Mouse (Mus musculus): ENCODE data around the gene Sla2. TPM values are rescaled to one million over a fixed set of nuclear protein-coding genes. Genes with fewer than 3 reads are reported as not detected.
A peak's percentile ranks its signal among the peaks of the same experiment; 100 is the strongest.
"Not testable (repeated sequence)": the region's sequence is repeated elsewhere in the genome, so short reads cannot be mapped to it uniquely, and the experiment has no call there.

Gene Sla2
- 0.10 and 0.57 TPM in 2 replicates for total RNA-seq (2015)
- total RNA-seq (2017), result 0.37 and 0.92 TPM in 2 replicates

DNA sequence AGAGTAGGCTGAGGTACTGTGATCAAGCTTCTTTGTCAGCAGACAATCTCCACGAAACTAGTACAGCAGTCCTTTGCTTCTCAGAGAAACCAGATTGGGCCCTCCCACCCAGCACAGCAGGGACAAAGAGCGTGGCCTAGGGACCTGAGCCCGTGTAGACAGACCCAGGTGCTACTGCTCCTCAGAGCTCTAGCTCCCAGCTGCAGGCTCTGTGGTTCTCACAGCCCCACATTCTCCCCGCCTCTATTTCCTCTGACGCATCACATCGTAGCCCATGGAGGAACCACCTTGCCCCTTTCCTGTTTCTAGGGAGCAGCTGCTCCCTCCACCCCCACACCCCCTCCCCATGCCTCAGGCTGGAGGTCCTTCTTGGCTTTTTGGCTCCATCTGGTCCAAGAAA, at the start of gene Sla2:
Gene Sla2 (minus strand): TSS at position 176 of the 400 bp plus-strand sequence.
- ATAC-seq (replicated peaks; ENCODE audit: poor library complexity), result peak; percentile 67

DNA sequence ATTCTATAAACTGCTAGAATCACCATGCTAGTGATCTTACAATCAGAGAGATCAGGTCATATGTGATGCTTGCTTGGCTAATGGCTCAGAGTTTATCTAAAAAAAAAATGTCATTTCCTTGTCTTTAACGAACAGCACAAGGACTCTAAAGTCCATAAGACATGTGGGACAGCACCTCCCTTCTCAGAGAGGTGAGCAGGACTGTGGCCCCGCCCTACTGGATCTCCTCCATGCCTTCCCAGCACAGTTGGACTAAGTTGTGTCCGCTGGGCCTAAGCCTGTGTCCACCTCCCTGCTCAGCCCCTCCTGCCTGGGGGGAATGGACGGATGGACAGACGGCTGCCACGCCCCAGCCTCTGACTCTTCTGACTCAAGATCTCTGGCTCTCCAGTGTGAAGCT, 48.0 kb upstream of the Sla2 start:
- ATAC-seq (replicated peaks; ENCODE audit: poor library complexity), result no peak

DNA sequence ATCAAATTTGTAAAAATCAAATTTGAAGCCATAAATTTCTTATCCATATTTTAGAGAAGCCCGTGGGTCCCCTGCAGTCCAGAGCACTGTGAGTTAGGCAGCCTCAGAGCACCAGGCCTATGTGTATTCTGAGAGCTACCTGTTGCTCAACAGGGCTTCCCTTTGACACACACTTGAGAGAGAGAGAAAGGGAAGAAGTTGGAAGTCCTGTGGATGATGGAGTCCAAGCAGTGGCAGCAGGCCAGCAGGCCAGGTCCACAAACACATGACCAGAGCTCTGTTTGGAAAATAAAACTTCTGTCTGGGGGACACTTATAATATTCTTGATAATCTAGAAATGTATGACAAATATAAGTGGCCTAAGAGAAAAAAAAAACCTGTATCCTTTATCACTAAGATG, 46.4 kb upstream of the Sla2 start:
- ATAC-seq (replicated peaks; ENCODE audit: poor library complexity), result no peak

DNA sequence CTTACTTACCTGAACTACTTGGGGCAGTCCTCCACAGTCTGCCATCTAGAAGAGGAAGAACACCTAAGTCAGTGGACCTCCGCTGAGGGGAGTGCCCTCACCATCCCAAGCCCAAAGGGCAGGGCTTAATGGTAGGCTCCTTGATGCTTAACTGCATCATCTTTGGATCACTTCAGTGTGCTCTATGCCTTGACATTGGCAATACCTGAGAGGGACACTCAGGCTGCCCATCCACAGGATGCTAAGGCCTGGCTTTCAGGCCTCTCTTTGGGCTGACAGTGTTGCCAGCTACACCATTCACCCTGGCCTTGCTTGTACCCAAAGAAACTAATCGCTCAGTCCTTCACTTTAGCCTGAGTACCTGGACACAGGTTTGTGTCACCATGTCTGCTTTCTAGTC, 44.4 kb upstream of the Sla2 start:
- ATAC-seq (replicated peaks; ENCODE audit: poor library complexity), result no peak

DNA sequence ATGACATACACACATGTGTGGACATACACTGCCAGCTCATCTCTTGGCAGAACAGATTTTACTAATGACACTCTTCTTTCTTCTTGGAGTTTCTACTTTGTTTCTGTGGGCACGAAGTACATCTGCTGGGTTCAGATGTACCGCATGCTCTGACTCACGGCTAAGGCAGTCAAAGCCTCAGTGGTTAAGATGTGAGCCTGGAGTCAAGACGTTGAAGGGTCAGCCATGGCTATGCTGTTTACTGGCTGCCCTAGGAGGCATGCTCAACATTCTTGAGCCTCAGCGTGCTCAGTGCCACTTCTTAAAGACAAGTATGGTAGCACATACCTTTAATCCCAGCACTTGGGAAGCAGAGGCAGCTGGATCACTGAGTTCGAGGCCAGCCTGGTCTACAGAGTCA, 43.6 kb upstream of the Sla2 start:
- ATAC-seq (replicated peaks; ENCODE audit: poor library complexity), result no peak

DNA sequence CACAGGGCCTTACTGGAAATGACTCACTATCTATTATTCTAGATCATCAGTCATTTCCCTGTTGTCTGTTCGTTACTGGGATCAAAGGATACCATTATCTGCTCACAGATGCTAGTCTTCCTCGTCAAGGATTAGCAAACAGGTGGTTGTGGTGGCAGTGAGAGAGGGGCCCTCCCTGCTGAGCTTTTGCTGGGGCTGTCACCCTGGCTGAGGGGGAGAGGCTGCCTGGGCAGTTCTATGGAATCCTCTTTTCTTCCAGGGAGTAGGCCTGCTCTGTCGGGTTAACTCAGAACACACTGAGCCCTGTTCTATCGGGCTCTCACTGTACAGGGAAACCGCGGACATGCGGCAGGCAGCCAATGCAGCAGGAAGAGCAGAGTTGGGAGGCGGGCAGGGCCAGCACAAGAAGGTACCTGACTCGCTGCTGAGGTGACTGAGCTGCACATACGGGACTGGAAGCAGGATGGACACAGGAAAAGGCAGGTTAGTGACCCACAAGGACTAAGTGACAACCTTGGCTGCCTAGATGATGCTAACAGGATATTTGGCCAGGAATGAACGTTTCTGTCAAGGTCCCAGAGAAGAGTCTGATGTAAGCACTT, 42.6 kb upstream of the Sla2 start:
- ATAC-seq (replicated peaks; ENCODE audit: poor library complexity), result no peak

DNA sequence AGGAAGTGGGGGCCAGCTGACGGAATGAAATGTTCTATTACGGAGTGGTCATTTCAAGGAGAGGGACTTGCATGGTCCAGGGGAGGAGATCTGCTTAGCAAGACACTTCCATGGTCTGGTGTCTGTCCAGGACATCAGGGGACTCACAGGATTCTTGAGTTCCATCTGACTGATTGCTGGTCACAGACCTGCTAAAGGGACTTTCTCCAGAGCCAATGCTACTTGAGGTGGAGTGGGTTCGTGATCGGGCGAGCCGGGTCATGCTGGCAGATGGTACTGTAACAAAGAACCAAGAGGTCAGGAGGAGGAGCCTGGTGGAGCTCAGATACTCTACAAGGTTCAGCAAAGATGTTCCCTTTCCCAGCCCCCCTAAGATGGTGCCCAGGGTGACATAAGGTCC, 41.6 kb upstream of the Sla2 start:
- ATAC-seq (replicated peaks; ENCODE audit: poor library complexity), result no peak

DNA sequence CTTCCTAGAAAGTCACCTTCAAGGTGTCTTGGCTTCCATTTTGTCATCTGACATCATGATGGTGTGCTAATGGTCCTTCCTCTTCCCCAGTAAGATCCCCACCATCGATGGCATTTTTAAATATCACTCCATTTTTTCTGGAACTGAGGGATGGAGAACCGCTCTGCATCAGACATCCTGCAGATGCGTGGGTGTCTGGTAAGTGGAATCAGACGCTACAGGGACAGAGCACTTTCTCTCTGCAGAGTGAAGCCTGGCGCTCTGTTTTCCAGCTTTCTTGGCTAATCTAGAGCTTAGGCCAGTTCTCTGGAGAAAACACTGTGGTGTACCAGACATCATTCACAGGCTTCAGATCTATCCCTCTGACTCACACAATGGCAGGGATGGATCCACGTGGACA, 40.7 kb upstream of the Sla2 start:
- no peak for ATAC-seq (replicated peaks; ENCODE audit: poor library complexity)

DNA sequence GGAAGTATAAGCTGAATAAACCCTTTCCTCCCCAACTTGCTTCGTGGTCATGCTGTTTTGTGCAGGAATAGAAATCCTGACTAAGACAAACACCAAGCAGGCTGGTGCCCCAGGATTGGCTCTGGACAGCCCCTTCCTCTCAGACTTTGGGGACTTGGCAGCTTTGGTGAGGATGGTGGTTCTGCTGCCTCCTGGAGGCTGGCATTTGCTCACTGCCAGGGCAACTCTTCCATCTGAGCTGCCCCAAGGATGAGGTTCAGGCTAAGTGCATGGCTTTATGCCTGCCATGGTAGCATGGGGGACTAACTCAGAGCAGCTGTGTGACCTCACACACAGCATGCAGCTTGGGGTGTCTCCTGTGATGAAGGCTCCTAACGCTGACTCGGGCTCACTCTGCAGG, 38.6 kb upstream of the Sla2 start:
- not testable (repeated sequence) for ATAC-seq (replicated peaks; ENCODE audit: poor library complexity)

DNA sequence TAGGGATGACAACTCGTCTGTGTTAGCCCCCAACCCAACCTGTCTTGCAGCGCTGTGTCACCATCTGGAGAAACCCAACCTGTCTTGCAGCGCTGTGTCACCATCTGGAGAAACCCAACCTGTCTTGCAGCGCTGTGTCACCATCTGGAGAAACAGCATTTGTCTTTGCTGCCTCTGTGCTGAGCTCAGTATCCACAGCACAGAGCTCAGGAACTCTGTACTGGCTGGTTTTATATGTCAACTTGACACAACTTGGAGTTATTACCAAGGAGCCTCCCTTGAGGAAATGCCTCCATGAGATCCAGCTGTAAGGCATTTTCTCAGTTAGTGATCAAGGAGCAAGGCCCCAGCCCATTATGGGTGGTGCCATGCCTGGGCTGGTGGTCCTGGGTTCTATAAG, 38.1 kb upstream of the Sla2 start:
- not testable (repeated sequence) for ATAC-seq (replicated peaks; ENCODE audit: poor library complexity)

DNA sequence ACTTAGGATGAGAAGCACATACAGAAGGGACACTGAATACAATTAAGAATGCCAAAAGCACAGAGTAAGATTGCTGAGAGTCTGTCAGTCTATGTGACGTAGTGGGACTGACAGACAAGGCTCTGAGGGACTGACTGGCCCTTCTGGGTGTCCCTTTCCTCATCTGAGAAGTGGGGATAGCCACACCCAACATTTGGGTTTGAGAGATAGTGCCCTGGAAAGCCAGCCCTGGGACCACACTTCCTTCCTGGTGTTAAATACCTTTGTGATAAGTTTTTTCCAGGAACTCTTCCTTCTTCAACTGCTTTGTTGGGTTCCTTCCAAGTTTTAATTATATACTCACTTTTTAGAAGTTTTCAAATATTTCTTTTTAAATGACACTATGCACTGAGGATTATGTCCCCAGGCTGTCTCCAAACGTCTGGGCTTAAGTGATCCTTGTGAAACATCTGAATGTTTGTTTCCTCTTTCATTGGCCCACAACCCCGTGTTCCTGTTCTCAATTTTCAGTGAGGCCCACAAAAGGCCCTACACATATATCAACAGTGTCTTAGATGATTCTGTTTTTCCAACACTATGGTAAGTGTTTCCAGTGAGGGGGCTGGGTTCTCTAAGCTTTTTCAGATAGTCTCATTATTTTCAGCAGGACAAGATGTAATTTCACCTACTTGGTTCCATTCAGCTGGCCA, 37.4 kb upstream of the Sla2 start:
- peak; percentile 79 for ATAC-seq (replicated peaks; ENCODE audit: poor library complexity)

DNA sequence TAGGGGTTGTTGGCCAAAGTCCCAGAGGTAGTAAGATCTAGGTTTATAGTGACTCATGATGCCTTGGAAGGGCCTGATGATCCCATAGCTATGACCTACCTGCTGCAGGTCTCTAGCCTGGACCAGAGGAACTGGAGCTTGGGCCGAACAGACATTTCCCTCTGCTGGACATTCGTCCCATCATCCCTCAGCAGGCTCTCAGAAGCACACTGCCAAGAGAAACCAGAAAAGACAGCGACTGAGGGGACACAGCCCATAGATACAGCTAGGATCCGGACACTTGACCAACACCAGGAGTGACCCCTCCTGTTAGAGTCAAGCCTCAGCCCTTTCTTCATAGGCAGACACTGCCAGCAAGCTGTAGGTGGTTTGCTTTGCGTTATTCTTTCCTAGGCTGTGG, 36.1 kb upstream of the Sla2 start:
- ATAC-seq (replicated peaks; ENCODE audit: poor library complexity), result no peak

DNA sequence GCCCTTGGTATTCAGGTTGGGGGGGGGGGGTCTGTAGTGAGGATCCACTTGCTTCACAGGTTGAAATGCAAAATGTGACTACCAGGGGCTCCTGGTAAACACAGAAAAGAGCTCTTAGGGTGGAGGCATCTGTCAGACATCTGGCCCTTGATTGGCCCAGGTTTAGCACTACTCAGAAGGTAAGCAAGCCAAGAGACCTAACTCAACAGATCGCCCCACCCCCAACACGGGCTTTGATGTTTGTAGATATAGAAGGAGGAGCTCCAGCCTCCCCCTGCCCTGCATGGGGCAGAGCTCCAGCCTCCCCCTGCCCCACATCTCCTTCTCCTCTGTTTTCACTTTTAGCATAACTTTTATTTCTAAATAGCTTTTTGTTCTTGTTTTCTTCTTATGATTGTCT, 32.8 kb upstream of the Sla2 start:
- no peak for ATAC-seq (replicated peaks; ENCODE audit: poor library complexity)

DNA sequence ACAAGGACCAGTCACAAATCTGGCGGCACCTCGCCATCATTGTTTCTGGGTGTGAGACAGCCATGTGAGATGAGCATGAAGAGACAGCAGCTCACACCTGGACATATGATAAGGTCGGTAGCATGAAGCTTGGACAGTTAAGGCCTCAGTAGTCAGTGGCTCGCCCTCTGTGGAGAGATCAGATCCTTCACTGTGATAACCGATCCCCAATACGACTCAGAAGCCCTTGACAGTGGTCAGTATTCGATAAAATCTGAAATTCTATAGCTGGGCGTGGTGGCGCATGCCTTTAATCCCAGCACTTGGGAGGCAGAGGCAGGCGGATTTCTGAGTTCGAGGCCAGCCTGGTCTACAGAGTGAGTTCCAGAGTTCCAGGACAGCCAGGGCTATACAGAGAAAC, 32.2 kb upstream of the Sla2 start:
- not testable (repeated sequence) for ATAC-seq (replicated peaks; ENCODE audit: poor library complexity)

DNA sequence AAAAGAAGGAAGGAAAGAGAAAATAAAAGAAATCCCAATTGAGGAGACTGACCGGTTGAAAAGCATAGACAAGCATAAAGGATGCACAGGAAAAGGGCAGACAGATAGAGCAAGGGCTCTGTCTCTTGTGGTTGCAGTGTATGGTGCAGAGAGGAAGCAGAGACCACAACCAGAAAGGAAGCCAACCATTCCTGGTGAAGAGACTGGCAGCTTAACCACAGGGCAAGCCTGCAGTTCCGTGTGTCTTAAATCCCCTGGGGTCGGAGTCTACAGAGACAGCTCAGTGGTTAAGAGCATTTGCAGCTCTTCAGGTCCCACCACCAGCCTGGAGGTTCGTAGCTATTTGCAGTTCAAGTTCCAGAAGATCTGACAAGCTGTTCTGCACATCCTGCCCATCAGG, 31.6 kb upstream of the Sla2 start:
- peak; percentile 97 for ATAC-seq (replicated peaks; ENCODE audit: poor library complexity)

DNA sequence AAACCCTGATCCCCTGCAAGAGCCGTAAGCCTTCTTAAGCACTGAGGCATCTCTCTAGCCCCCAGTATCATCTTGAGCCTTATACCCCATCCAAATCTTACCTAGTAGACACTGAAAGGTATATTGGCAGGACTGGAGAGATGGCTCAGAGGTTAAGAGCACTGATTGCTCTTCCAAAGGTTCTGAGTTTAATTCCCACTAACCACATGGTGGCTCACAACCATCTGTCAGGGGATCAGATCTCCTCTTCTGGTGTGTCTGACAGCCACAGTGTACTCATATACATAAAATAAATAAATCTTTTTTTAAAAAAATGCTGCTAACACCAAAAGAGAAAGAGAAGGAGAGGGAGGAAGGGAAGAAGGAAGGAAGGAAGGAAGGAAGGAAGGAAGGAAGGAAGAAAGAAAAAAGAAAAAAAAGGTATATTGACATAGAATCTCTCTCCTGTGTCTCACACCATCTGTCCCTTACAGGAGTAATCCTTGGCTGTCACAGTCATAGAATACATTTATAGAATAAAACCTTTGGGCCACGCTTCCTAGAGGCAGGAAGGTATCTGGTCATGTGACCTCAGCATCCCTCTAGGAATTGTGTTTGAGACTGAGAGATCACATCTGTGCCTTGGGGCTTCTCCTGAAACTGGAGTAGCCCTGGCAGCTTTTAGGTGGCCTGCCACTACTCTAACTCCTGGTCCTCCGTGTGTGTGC, 29.6 kb upstream of the Sla2 start:
- ATAC-seq (replicated peaks; ENCODE audit: poor library complexity), result no peak

DNA sequence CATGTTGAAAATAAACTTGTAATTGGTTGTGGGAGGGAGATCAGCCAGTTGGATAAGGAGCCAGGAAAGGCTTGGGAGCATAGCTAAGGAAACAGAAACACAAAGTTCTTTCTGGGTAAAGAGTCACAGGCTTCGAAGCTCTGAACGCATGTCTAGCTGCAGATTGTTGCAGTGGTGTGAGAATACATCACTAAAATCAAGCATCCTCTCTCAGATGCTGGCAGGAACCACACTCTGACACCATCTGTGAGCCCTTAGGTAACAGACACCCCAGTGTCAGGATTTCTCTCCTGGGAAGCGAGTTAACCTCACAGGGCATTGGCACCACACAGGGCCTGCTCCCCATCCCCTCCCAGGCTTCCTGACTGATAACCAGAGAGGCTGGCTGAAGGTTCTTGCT, 28.6 kb upstream of the Sla2 start:
- ATAC-seq (replicated peaks; ENCODE audit: poor library complexity), result no peak

DNA sequence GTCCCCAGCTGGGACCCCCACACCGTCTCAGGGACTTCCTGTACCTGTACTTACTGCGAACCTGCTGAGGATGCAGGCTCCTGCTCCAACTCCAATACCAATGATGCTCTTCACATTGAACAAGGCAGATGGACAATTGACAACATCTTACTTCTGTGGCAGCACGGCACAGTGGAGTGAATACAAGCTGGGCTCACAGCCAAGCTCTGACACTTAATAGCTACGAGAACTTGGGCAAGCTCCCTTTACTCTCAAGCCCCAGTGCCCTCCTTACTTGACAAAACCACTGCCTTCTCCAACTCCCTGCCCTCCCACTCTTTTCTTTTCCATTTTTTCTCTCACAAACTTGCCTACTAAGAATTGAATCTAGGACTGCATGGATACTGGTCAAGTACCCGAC, 26.2 kb upstream of the Sla2 start:
- ATAC-seq (replicated peaks; ENCODE audit: poor library complexity), result no peak

DNA sequence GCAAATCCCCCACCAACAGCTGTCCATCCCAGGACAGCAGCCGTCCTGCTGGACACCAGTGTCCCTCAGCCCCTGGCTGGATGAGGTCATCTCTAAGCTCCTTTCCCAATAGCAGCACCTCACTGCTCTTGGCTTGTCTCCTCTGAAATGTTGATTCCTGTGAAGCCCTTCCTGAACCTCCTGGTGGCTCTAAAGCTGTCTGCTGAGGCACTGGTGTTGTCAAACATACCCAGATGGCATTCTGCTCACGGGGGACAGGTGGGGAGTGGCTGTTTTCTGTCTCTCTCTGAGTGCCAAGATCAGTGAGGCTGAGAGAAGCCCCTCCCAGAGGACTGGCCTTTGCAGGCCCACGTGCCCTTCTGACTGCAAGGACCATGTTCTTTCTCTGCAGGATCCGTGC, 18.9 kb upstream of the Sla2 start:
- not testable (repeated sequence) for ATAC-seq (replicated peaks; ENCODE audit: poor library complexity)

DNA sequence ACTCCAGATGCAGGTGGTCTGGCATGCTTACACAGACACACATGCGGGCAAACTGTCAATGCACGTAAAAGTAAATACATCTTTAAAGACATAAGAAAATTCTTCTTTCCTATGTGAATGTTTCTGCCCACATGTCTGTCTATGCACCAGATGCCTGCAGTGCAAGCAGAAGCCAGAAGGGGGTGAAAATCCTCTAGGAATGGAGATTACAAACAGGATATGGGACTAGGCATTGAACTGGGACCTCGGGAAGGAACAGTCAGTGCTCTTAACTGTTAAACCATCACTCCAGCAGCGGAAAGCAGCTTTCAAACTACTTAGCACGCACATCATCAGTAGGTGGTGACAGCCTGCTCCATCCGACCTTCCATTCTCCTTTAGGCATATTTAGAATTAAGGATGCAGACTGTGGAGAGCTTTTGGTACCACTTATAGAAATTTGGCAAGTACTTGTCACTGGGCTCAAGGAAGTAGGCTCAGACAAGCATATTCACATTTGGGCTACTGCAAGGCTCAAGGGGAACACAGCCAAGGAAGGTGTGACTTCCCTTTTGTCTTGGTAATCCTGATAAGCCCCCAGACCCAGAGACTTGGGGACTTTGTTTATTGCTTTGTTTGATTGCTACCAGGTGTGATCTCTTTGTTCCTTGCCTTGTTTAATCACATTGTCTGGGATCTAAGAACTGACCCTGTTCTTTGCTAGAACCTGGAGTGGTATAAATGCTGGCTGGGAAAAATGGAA, 18.2 kb upstream of the Sla2 start:
- ATAC-seq (replicated peaks; ENCODE audit: poor library complexity), result no peak

DNA sequence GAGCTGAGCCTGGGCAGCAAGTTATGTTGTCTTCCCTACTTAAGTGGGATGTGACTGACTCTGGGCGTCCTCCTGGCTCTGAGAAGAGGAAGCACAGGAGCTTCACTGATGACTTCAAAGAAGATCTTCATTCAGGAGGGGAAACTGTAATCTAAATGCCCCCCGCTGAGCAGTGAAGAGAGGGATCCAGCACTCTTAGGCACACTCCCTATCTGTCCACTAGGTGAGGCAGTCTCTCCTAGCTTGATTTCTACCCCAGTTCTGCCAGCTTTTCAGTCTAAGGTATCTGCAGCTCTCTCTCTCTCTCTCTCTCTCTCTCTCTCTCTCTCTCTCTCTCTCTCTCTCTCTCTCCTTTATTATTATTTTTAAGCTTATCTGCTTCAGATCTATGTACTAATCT, 16.4 kb upstream of the Sla2 start:
- ATAC-seq (replicated peaks; ENCODE audit: poor library complexity), result peak; percentile 65; the same call in 1 of the 2 replicates

DNA sequence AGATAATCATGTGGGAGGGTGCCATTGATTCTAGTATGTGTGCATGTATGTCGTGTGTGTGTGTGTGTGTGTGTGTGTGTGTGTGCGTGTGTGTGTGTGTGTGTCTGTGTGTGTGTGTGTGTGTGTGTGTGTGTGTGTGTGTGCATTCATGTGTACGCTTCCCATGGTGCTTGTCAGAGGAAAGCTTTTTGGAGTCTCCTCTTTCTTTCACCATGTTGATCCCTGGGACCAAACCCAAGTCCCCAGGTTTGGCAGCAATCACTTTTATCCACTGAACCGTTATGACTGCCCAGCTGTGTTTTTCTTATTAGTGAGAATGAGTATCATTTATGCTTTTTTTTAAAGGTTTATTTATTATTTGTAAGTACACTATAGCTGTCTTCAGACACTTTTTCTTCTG, 15.4 kb upstream of the Sla2 start:
- ATAC-seq (replicated peaks; ENCODE audit: poor library complexity), result not testable (repeated sequence)
